Mouse (Mus musculus): ENCODE results near the gene Capn11. TPM values are rescaled to one million over a fixed set of nuclear protein-coding genes. Genes with fewer than 3 reads are reported as not detected.

Gene Capn11
- polyA plus RNA-seq, 1 experiment from 2014 or later = not detected

GRCm38 (mm10) chr17:45581567-45581983 lies 77.5 kb downstream of the Capn11 start:
- no peak overlapping the region for H3K4me3 ChIP-seq (ENCODE audit: low read depth, low read length)

GRCm38 (mm10) chr17:45580958-45581477 lies 78.1 kb downstream of the Capn11 start:
- WGBS = 36% methylated on average over 12 of the region's 12 CpGs
- DNase-seq (ENCODE audit: low spot score) (peak; percentile 73), ATAC-seq (ENCODE audit: low read depth) (peak; percentile 8; the same call in 1 of the 2 replicates)

More at GRCm38 (mm10) chr17:45581567-45581983, 77.5 kb downstream of the Capn11 start:
- no peak overlapping the region for H3K27ac ChIP-seq (replicated peaks; ENCODE audit: low read depth, low read length)
- H3K36me3 ChIP-seq (ENCODE audit: control insufficient read depth, insufficient read depth, low read length) = peaks cover 4% of the 10 kb centered on the region
- ATAC-seq (ENCODE audit: low read depth) (peak; percentile 17; the same call in 1 of the 2 replicates), DNase-seq (ENCODE audit: low spot score) (peak; percentile 83)
- H3K27me3 ChIP-seq (replicated peaks; ENCODE audit: control insufficient read depth, insufficient read depth, low read length) = no peaks in the 10 kb centered on the region
- 4% methylated on average over 2 of the region's 2 CpGs for WGBS
- H3K4me1 ChIP-seq (ENCODE audit: control insufficient read depth, insufficient read depth, low read length) = 0 out of 2 replicates have a peak, but pooled peaks cover 2% of the 10 kb centered on the region
- no peak overlapping the region for H3K9ac ChIP-seq (ENCODE audit: low read depth, low read length)
- H3K4me2 ChIP-seq (ENCODE audit: low read depth, low read length) = no peak overlapping the region
- no peaks in the 10 kb centered on the region for H3K9me3 ChIP-seq (ENCODE audit: control insufficient read depth, low read length)

More at GRCm38 (mm10) chr17:45580958-45581477, 78.1 kb downstream of the Capn11 start:
- H3K9ac ChIP-seq (ENCODE audit: low read depth, low read length) = no peak overlapping the region
- no peaks in the 10 kb centered on the region for H3K9me3 ChIP-seq (ENCODE audit: control insufficient read depth, low read length)
- no peaks in the 10 kb centered on the region for H3K36me3 ChIP-seq (ENCODE audit: control insufficient read depth, insufficient read depth, low read length)
- H3K27ac ChIP-seq (replicated peaks; ENCODE audit: low read depth, low read length) = peak overlapping the region; percentile 35; the same call in 1 of the 2 replicates
- 0 out of 2 replicates have a peak, but pooled peaks cover 2% of the 10 kb centered on the region for H3K4me1 ChIP-seq (ENCODE audit: control insufficient read depth, insufficient read depth, low read length)
- H3K4me3 ChIP-seq (ENCODE audit: low read depth, low read length) = no peak overlapping the region
- H3K27me3 ChIP-seq (replicated peaks; ENCODE audit: control insufficient read depth, insufficient read depth, low read length) = no peaks in the 10 kb centered on the region
- no peak overlapping the region for H3K4me2 ChIP-seq (ENCODE audit: low read depth, low read length)

Other genes starting within 250 kb of the Capn11 start
- gene Cdc5l, start 225.6 kb downstream of the Capn11 start, polyA plus RNA-seq (2014; fragmentation: Nextera tagmentation; extraction: Ambion mirVana) = 60.1 and 61.1 TPM in 2 replicates
- gene Spats1, start 183.9 kb downstream of the Capn11 start, polyA plus RNA-seq (2014; fragmentation: Nextera tagmentation; extraction: Ambion mirVana) = 0.46 and 0.95 TPM in 2 replicates
- gene Aars2, start 152.5 kb downstream of the Capn11 start, polyA plus RNA-seq (2014; fragmentation: Nextera tagmentation; extraction: Ambion mirVana) = 12.5 and 14.5 TPM in 2 replicates
- 0.93 and 2.7 TPM in 2 replicates for gene Tcte1, start 135.9 kb downstream of the Capn11 start, polyA plus RNA-seq (2014; fragmentation: Nextera tagmentation; extraction: Ambion mirVana)
- 1.7 and 2.8 TPM in 2 replicates for gene Tmem151b, start 109.6 kb downstream of the Capn11 start, polyA plus RNA-seq (2014; fragmentation: Nextera tagmentation; extraction: Ambion mirVana)
- gene Nfkbie, start 103.6 kb downstream of the Capn11 start, polyA plus RNA-seq (2014; fragmentation: Nextera tagmentation; extraction: Ambion mirVana) = 4.3 and 4.7 TPM in 2 replicates
- gene Slc35b2, start 95.5 kb downstream of the Capn11 start, polyA plus RNA-seq (2014; fragmentation: Nextera tagmentation; extraction: Ambion mirVana) = 139 and 143 TPM in 2 replicates
- 1,431 and 1,467 TPM in 2 replicates for gene Hsp90ab1, start 86.1 kb downstream of the Capn11 start, polyA plus RNA-seq (2014; fragmentation: Nextera tagmentation; extraction: Ambion mirVana)
- gene Slc29a1, start 59.7 kb downstream of the Capn11 start, polyA plus RNA-seq (2014; fragmentation: Nextera tagmentation; extraction: Ambion mirVana) = 96.5 and 110 TPM in 2 replicates
- 52.1 and 52.5 TPM in 2 replicates for gene Mymx, start 57.2 kb downstream of the Capn11 start, polyA plus RNA-seq (2014; fragmentation: Nextera tagmentation; extraction: Ambion mirVana)
- gene Mrpl14, start 27.0 kb upstream of the Capn11 start, polyA plus RNA-seq (2014; fragmentation: Nextera tagmentation; extraction: Ambion mirVana) = 146 and 148 TPM in 2 replicates
- gene Tmem63b, start 27.6 kb upstream of the Capn11 start, polyA plus RNA-seq (2014; fragmentation: Nextera tagmentation; extraction: Ambion mirVana) = 30.4 and 32.9 TPM in 2 replicates
- gene 1600014C23Rik, start 74.5 kb upstream of the Capn11 start, polyA plus RNA-seq (2014; fragmentation: Nextera tagmentation; extraction: Ambion mirVana) = not detected in 2 replicates

Measured in embryonic facial prominence, embryonic 14.5 days (tissue).